Mouse (Mus musculus): ENCODE results near the gene Dpp7. TPM values are rescaled to one million over a fixed set of nuclear protein-coding genes. Genes with fewer than 3 reads are reported as not detected.
A peak's percentile ranks its signal among the peaks of the same experiment; 100 is the strongest.

Gene Dpp7
- polyA plus RNA-seq, 1 experiment from 2014 or later, result 11.2 TPM

- 39% methylated on average over 7 of the region's 7 CpGs for WGBS (ENCODE audit: insufficient replicate concordance)
- peaks cover 14% of the 10 kb centered on the region for H3K4me1 ChIP-seq
These were observed 27.7 kb downstream of the Dpp7 start for GRCm38 (mm10) chr2:25328440-25328839.

GRCm38 (mm10) chr2:25326036-25326435 is 30.1 kb downstream of the Dpp7 start:
- no peak overlapping the region for H3K4me3 ChIP-seq
- no peaks in the 10 kb centered on the region for H3K36me3 ChIP-seq
- ATAC-seq, result no peak
- H3K4me2 ChIP-seq, result no peak overlapping the region
- WGBS (ENCODE audit: insufficient replicate concordance), result 62% methylated on average over 2 of the region's 2 CpGs
- peaks cover under 1% of the 10 kb centered on the region; the same call in 1 of the 2 replicates for H3K4me1 ChIP-seq
- no peak overlapping the region for H3K9ac ChIP-seq
- no peak overlapping the region for H3K27ac ChIP-seq
- no peaks in the 10 kb centered on the region for H3K9me3 ChIP-seq (replicated peaks)
- peaks cover 24% of the 10 kb centered on the region; the same call in 1 of the 2 replicates for H3K27me3 ChIP-seq (replicated peaks)

More at GRCm38 (mm10) chr2:25328440-25328839, 27.7 kb downstream of the Dpp7 start:
- H3K27me3 ChIP-seq (replicated peaks), result peaks cover 11% of the 10 kb centered on the region; the same call in 1 of the 2 replicates
- H3K4me3 ChIP-seq, result no peak overlapping the region
- no peak overlapping the region for H3K4me2 ChIP-seq
- ATAC-seq, result no peak
- H3K9me3 ChIP-seq (replicated peaks), result no peaks in the 10 kb centered on the region
- H3K36me3 ChIP-seq, result peaks cover 1% of the 10 kb centered on the region; the same call in 1 of the 2 replicates
- H3K27ac ChIP-seq, result no peak overlapping the region
- no peak overlapping the region for H3K9ac ChIP-seq

- Histone ChIP-seq H3K4me2 (no peak overlapping the region), H3K36me3 (no peaks in the 10 kb centered on the region), H3K27ac (no peak overlapping the region), H3K27me3 (replicated peaks) (peaks cover 78% of the 10 kb centered on the region), H3K9me3 (replicated peaks) (no peaks in the 10 kb centered on the region), H3K4me3 (no peak overlapping the region), H3K4me1 (peaks cover 8% of the 10 kb centered on the region), H3K9ac (no peak overlapping the region)
- 23% methylated on average over 2 of the region's 2 CpGs for WGBS (ENCODE audit: insufficient replicate concordance)
- ATAC-seq, result no peak
These were observed 36.1 kb downstream of the Dpp7 start for GRCm38 (mm10) chr2:25320084-25320483.

- Histone ChIP-seq H3K36me3 (no peaks in the 10 kb centered on the region), H3K9ac (no peak within 1 kb of the TSS), H3K4me3 (peak within 1 kb of the TSS; percentile 30), H3K27me3 (replicated peaks) (peaks cover 82% of the 10 kb centered on the region), H3K4me1 (peaks cover 8% of the 10 kb centered on the region), H3K27ac (no peak within 1 kb of the TSS), H3K9me3 (replicated peaks) (no peaks in the 10 kb centered on the region), H3K4me2 (peak within 1 kb of the TSS; percentile 61)
- WGBS (ENCODE audit: insufficient replicate concordance), result 9% methylated on average over 58 of the region's 58 CpGs
- ATAC-seq, result no peak
These were observed 37.0 kb downstream of the Dpp7 start, which contains the start of gene Grin1 for GRCm38 (mm10) chr2:25318971-25319773. TSS of gene Grin1 (minus strand) at chr2:25319187.

GRCm38 (mm10) chr2:25318119-25318966 is 37.8 kb downstream of the Dpp7 start:
- no peaks in the 10 kb centered on the region for H3K36me3 ChIP-seq
- no peak overlapping the region for H3K27ac ChIP-seq
- peaks cover 90% of the 10 kb centered on the region for H3K27me3 ChIP-seq (replicated peaks)
- peak overlapping the region; percentile 61 for H3K4me2 ChIP-seq
- no peaks in the 10 kb centered on the region for H3K9me3 ChIP-seq (replicated peaks)
- H3K4me3 ChIP-seq, result peak overlapping the region; percentile 30
- H3K4me1 ChIP-seq, result peaks cover 8% of the 10 kb centered on the region
- no peak for ATAC-seq
- no peak overlapping the region for H3K9ac ChIP-seq
- 8% methylated on average over 31 of the region's 31 CpGs for WGBS (ENCODE audit: insufficient replicate concordance)

- no peak overlapping the region for H3K27ac ChIP-seq
- no peaks in the 10 kb centered on the region for H3K36me3 ChIP-seq
- peaks cover 98% of the 10 kb centered on the region for H3K27me3 ChIP-seq (replicated peaks)
- no peaks in the 10 kb centered on the region for H3K4me1 ChIP-seq
- H3K4me3 ChIP-seq, result no peak overlapping the region
- ATAC-seq, result no peak
- no peak overlapping the region for H3K9ac ChIP-seq
- no peak overlapping the region for H3K4me2 ChIP-seq
- 6% methylated on average over 11 of the region's 11 CpGs for WGBS (ENCODE audit: insufficient replicate concordance)
- H3K9me3 ChIP-seq (replicated peaks), result no peaks in the 10 kb centered on the region
These were observed 44.7 kb downstream of the Dpp7 start for GRCm38 (mm10) chr2:25311491-25311891.

- no peak for ATAC-seq
- H3K9me3 ChIP-seq (replicated peaks), result no peaks in the 10 kb centered on the region
- no peak overlapping the region for H3K4me2 ChIP-seq
- 3% methylated on average over 22 of the region's 22 CpGs for WGBS (ENCODE audit: insufficient replicate concordance)
- H3K27me3 ChIP-seq (replicated peaks), result peaks cover 98% of the 10 kb centered on the region
- H3K27ac ChIP-seq, result no peak overlapping the region
- H3K4me3 ChIP-seq, result no peak overlapping the region
- no peaks in the 10 kb centered on the region for H3K4me1 ChIP-seq
- H3K9ac ChIP-seq, result no peak overlapping the region
- no peaks in the 10 kb centered on the region for H3K36me3 ChIP-seq
These were observed 45.2 kb downstream of the Dpp7 start for GRCm38 (mm10) chr2:25310969-25311368.

GRCm38 (mm10) chr2:25310180-25310579 is 46.0 kb downstream of the Dpp7 start:
- Histone ChIP-seq H3K9me3 (replicated peaks) (no peaks in the 10 kb centered on the region), H3K4me3 (no peak overlapping the region), H3K9ac (no peak overlapping the region), H3K27ac (no peak overlapping the region), H3K27me3 (replicated peaks) (peaks cover 98% of the 10 kb centered on the region), H3K4me2 (no peak overlapping the region), H3K4me1 (peaks cover 4% of the 10 kb centered on the region), H3K36me3 (no peaks in the 10 kb centered on the region)
- no peak for ATAC-seq
- 43% methylated on average over 10 of the region's 10 CpGs for WGBS (ENCODE audit: insufficient replicate concordance)

- ATAC-seq, result no peak
- Histone ChIP-seq H3K4me2 (peak overlapping the region; percentile 67), H3K9me3 (replicated peaks) (no peaks in the 10 kb centered on the region), H3K27me3 (replicated peaks) (peaks cover 94% of the 10 kb centered on the region), H3K36me3 (no peaks in the 10 kb centered on the region), H3K4me1 (peaks cover 12% of the 10 kb centered on the region), H3K27ac (no peak overlapping the region), H3K4me3 (peak overlapping the region; percentile 45; the same call in 1 of the 2 replicates), H3K9ac (0 out of 2 replicates have a peak overlapping the region, but pooled peaks have one; percentile 31)
- WGBS (ENCODE audit: insufficient replicate concordance), result 44% methylated on average over 14 of the region's 14 CpGs
These were observed 50.4 kb downstream of the Dpp7 start for GRCm38 (mm10) chr2:25305587-25306359.

GRCm38 (mm10) chr2:25304657-25305541 is 51.3 kb downstream of the Dpp7 start:
- no peak overlapping the region for H3K27ac ChIP-seq
- peaks cover 85% of the 10 kb centered on the region for H3K27me3 ChIP-seq (replicated peaks)
- ATAC-seq, result 0 out of 2 replicates have a peak, but pooled peaks have one; percentile 27
- H3K36me3 ChIP-seq, result no peaks in the 10 kb centered on the region
- 0 out of 2 replicates have a peak overlapping the region, but pooled peaks have one; percentile 31 for H3K9ac ChIP-seq
- H3K4me2 ChIP-seq, result peak overlapping the region; percentile 67
- H3K4me1 ChIP-seq, result peaks cover 12% of the 10 kb centered on the region
- WGBS (ENCODE audit: insufficient replicate concordance), result 3% methylated on average over 41 of the region's 45 CpGs
- peak overlapping the region; percentile 45 for H3K4me3 ChIP-seq
- H3K9me3 ChIP-seq (replicated peaks), result no peaks in the 10 kb centered on the region
